Mouse (Mus musculus) small intestine, adult 2 months (tissue): ENCODE results near the gene Katnal1. TPM values are rescaled to one million over a fixed set of nuclear protein-coding genes. Genes with fewer than 3 reads are reported as not detected.
A peak's percentile ranks its signal among the peaks of the same experiment; 100 is the strongest.

Experiments used
- H3K27ac ChIP-seq: fragments of 200-500 bp; 2 replicates; pipeline ENCODE4 v1.5.1; 2012; ENCODE audit warnings: low read depth, low read length, control low read depth, inconsistent platforms; ENCODE audit not compliant: insufficient read depth
- H3K27me3 ChIP-seq: fragments of 200-500 bp; 2 replicates; pipeline ENCODE4 v1.6.1; 2012; ENCODE audit warnings: mild to moderate bottlenecking, moderate library complexity, low read length, inconsistent platforms; ENCODE audit not compliant: control insufficient read depth, insufficient read depth
- H3K36me3 ChIP-seq: fragments of 200-500 bp; 2 replicates; pipeline ENCODE4 v1.6.1; 2012; ENCODE audit warnings: mild to moderate bottlenecking, low read length, control low read depth, inconsistent platforms; ENCODE audit not compliant: control insufficient read depth, insufficient read depth
- H3K4me1 ChIP-seq: fragments of 200-500 bp; 2 replicates; pipeline ENCODE4 v1.6.1; 2012; ENCODE audit warnings: low read length, inconsistent platforms, mixed read lengths; ENCODE audit not compliant: control insufficient read depth, insufficient read depth, insufficient read length
- H3K4me3 ChIP-seq: fragments of 200-500 bp; 2 replicates; pipeline ENCODE4 v1.5.1; 2012; ENCODE audit warnings: low read depth, mild to moderate bottlenecking, control low read depth, inconsistent platforms, low read length, moderate library complexity
- CTCF ChIP-seq: fragments of 200-500 bp; IDR thresholded peaks from 2 replicates; pipeline ENCODE4 v1.5.1; 2012; ENCODE audit warnings: low read depth, mild to moderate bottlenecking, control low read depth, inconsistent platforms, low read length, moderate library complexity, mixed read lengths; ENCODE audit not compliant: insufficient replicate concordance, insufficient read length; ENCODE audit errors: extremely low read depth
- POLR2A ChIP-seq: fragments of 200-500 bp; IDR thresholded peaks from 2 replicates; pipeline ENCODE4 v1.6.1; 2012; ENCODE audit warnings: low read depth, mild to moderate bottlenecking, control low read depth, inconsistent platforms, low read length, moderate library complexity
- WGBS: fragments of 180-500 bp; shearing (Covaris S2); methylation state at CpG from one replicate; pipeline ENCODE4 v1.1.7; 2018; 5-methylcytosine and 5-hydroxymethylcytosine counted together
- polyA plus RNA-seq: library from polyadenylated mRNA; depleted of rRNA; stranded (reverse); fragments of >200 nt; gene quantifications from 2 replicates; pipeline ENCODE4 v1.2.3, GENCODE M21; 2012

Gene Katnal1
- polyA plus RNA-seq, 1 experiment, result 0.82 TPM

DNA sequence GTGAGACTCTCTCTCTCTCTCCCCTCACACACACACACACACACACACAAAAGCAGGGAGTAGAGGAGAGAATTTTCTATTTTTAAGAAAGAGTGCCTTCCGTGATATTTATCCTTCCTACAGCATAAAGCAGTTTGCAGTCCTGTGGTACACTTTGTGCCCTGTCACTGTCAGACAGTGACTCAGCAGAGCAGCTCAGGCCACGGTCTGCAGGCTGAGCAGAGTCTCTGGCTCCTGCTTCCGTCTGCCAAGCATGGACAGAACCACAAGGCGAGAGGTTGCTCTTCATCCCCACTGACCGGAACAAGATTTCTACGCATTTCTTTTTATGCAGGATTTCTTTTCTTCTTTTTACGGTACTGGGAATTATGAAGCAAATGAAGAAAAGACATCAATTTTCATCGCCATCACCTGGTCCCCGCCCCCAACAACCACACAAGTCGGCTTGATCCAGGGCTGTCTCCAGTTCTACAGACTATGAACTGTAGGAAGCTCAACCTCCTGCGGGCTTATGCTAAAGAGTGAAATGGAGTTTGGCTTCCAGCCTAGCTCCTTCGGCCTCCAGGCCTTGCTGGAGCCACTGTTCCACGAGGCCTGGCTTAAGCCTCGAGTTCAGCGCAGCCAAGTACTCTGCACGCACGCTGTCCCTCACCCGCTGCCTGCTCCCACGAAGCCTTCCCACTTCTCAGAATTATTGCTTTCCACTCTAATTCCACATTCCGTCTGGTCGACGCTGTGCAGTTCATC, 25.4 kb upstream of the Katnal1 start:
- 73% methylated on average over 22 of the region's 22 CpGs for WGBS
- Histone ChIP-seq H3K27ac (peak overlapping the region; percentile 73), H3K27me3 (no peaks in the 10 kb centered on the region), H3K36me3 (no peaks in the 10 kb centered on the region), H3K4me1 (peaks cover 19% of the 10 kb centered on the region), H3K4me3 (peak overlapping the region; percentile 37; the same call in 1 of the 2 replicates)
- no peak for TF ChIP-seq CTCF
- TF ChIP-seq POLR2A, result no peak

GRCm38 (mm10) chr5:148953098-148953497, 24.0 kb upstream of the Katnal1 start:
- no peaks in the 10 kb centered on the region for H3K36me3 ChIP-seq
- no peaks in the 10 kb centered on the region for H3K27me3 ChIP-seq
- no peak for TF ChIP-seq CTCF
- no peak for TF ChIP-seq POLR2A
- no peak overlapping the region for H3K4me3 ChIP-seq
- WGBS, result 62% methylated on average over 5 of the region's 5 CpGs
- H3K4me1 ChIP-seq, result peaks cover 14% of the 10 kb centered on the region
- H3K27ac ChIP-seq, result no peak overlapping the region

GRCm38 (mm10) chr5:148952419-148952818, 23.3 kb upstream of the Katnal1 start:
- Histone ChIP-seq H3K27ac (no peak overlapping the region), H3K4me3 (no peak overlapping the region), H3K27me3 (no peaks in the 10 kb centered on the region), H3K36me3 (no peaks in the 10 kb centered on the region), H3K4me1 (peaks cover 14% of the 10 kb centered on the region)
- WGBS, result 60% methylated on average over 6 of the region's 6 CpGs
- TF ChIP-seq POLR2A (no peak), CTCF (peak; percentile 69; the same call in 1 of the 2 replicates)

GRCm38 (mm10) chr5:148951360-148951759, 22.2 kb upstream of the Katnal1 start:
- Histone ChIP-seq H3K27ac (no peak overlapping the region), H3K36me3 (no peaks in the 10 kb centered on the region), H3K4me1 (peaks cover 13% of the 10 kb centered on the region), H3K4me3 (no peak overlapping the region), H3K27me3 (no peaks in the 10 kb centered on the region)
- 87% methylated on average over 5 of the region's 5 CpGs for WGBS
- TF ChIP-seq POLR2A (no peak), CTCF (no peak)

- 60% methylated on average over 15 of the region's 15 CpGs for WGBS
- H3K27ac ChIP-seq, result no peak overlapping the region
Measured at GRCm38 (mm10) chr5:148950064-148950463, 20.9 kb upstream of the Katnal1 start.

GRCm38 (mm10) chr5:148948577-148948976, 19.5 kb upstream of the Katnal1 start:
- Histone ChIP-seq H3K4me3 (no peak overlapping the region), H3K4me1 (no peaks in the 10 kb centered on the region), H3K27me3 (no peaks in the 10 kb centered on the region), H3K27ac (no peak overlapping the region), H3K36me3 (no peaks in the 10 kb centered on the region)
- no peak for TF ChIP-seq POLR2A
- TF ChIP-seq CTCF, result no peak
- 89% methylated on average over 9 of the region's 9 CpGs for WGBS

More at GRCm38 (mm10) chr5:148950064-148950463, 20.9 kb upstream of the Katnal1 start:
- Histone ChIP-seq H3K27me3 (no peaks in the 10 kb centered on the region), H3K36me3 (no peaks in the 10 kb centered on the region), H3K4me3 (no peak overlapping the region), H3K4me1 (peaks cover 5% of the 10 kb centered on the region)
- TF ChIP-seq CTCF, result no peak
- TF ChIP-seq POLR2A, result no peak

- Histone ChIP-seq H3K4me3 (no peak overlapping the region), H3K4me1 (no peaks in the 10 kb centered on the region), H3K27me3 (no peaks in the 10 kb centered on the region), H3K36me3 (no peaks in the 10 kb centered on the region), H3K27ac (no peak overlapping the region)
- TF ChIP-seq CTCF (peak; percentile 14; the same call in 1 of the 2 replicates), POLR2A (no peak)
- WGBS, result 77% methylated on average over 4 of the region's 4 CpGs
Measured at GRCm38 (mm10) chr5:148947412-148947811, 18.3 kb upstream of the Katnal1 start.
